ENCODE assay signal across 18 mouse cellular contexts in the genomic region with DNA sequence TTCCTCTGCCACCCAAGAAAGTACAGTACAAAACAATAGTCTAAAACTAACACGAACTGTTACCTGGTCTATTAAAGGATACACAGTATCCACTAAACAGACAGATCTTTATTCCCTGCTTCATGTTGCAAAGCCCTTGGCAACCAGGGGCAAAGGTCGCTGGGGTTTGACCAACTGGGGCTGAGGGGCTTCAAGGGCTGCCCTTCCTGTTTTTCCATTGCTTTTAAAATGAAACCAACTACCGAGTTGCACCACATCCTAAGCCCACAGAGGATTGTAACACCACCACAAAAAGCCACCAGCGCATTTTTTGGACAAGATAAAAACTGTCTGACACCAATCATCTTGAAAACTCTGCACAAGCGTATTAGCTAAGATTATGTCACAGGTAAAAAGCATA.
DNase-seq lines count a peak whose midpoint lies in the region; ATAC-seq lines count a peak whose summit lies in the region.
"Had no signal": no experiment of that assay in that cellular context is flagged by ENCODE, and none has a peak within 500 bp of the region (broad histone marks: within the 10 kb centered on the region; RNA-seq: fewer than 3 reads in every experiment).

No protein-coding gene starts in this region.

- peaks cover 34% of the 10 kb centered on the region for H3K36me3 ChIP-seq in midbrain, embryonic 10.5 days
- 0 out of 2 replicates have a peak, but pooled peaks cover 4% of the 10 kb centered on the region for H3K36me3 ChIP-seq in midbrain, embryonic 14.5 days (ENCODE audit: control insufficient read depth, insufficient read depth, low read length)
- H3K36me3 ChIP-seq: heart, embryonic 12.5 days; hindbrain, embryonic 15.5 days had no signal

- no peak overlapping the region for H3K9ac ChIP-seq in midbrain, embryonic 14.5 days (replicated peaks; ENCODE audit: low read length)
- H3K9ac ChIP-seq: embryonic facial prominence, embryonic 13.5 days; forebrain, embryonic 13.5 days; forebrain, postnatal 0 days; heart, embryonic 12.5 days; hindbrain, embryonic 15.5 days had no signal

- DNase-seq in midbrain, embryonic 10.5 days (ENCODE audit: low spot score), result peak; percentile 33
- DNase-seq in midbrain, embryonic 14.5 days, result no peak
- peak; percentile 54 for DNase-seq in embryo, embryonic 11 days
- no peak for DNase-seq in kidney, postnatal 10 days
- DNase-seq in ovary, adult 18-20 months (ENCODE audit: low spot score), result no peak
- no peak for DNase-seq in cerebellum, postnatal 4 days (ENCODE audit: low spot score in 2 of 2)
- DNase-seq: adrenal gland, adult 2 months; adrenal gland, postnatal 25 days; cerebellum, adult 18-20 months; cerebellum, postnatal 10 days; forebrain, postnatal 0 days; gastrocnemius, postnatal 14 days had no signal

- no peak overlapping the region for H3K27ac ChIP-seq in midbrain, embryonic 10.5 days (replicated peaks)
- H3K27ac ChIP-seq in midbrain, embryonic 14.5 days (replicated peaks; ENCODE audit: low read depth, low read length), result no peak overlapping the region
- H3K27ac ChIP-seq: embryonic facial prominence, embryonic 13.5 days; forebrain, embryonic 13.5 days; hindbrain, embryonic 15.5 days had no signal

- H3K27me3 ChIP-seq in midbrain, embryonic 10.5 days (ENCODE audit: low read depth, poor library complexity, severe bottlenecking), result no peaks in the 10 kb centered on the region
- no peaks in the 10 kb centered on the region for H3K27me3 ChIP-seq in midbrain, embryonic 14.5 days (ENCODE audit: control insufficient read depth, insufficient read depth, low read length)
- H3K27me3 ChIP-seq: embryonic facial prominence, embryonic 13.5 days; heart, embryonic 12.5 days; hindbrain, embryonic 15.5 days had no signal

- 57% methylated on average over 5 of the region's 5 CpGs for WGBS in midbrain, embryonic 10.5 days
- WGBS in midbrain, embryonic 14.5 days, result 62% methylated on average over 5 of the region's 5 CpGs

- no peaks in the 10 kb centered on the region for H3K9me3 ChIP-seq in midbrain, embryonic 10.5 days (replicated peaks)
- no peaks in the 10 kb centered on the region for H3K9me3 ChIP-seq in midbrain, embryonic 14.5 days (ENCODE audit: control insufficient read depth, low read length)
- H3K9me3 ChIP-seq: embryonic facial prominence, embryonic 13.5 days; forebrain, embryonic 13.5 days; heart, embryonic 12.5 days; hindbrain, embryonic 15.5 days had no signal

- H3K4me2 ChIP-seq in midbrain, embryonic 14.5 days (ENCODE audit: low read length), result no peak overlapping the region
- H3K4me2 ChIP-seq: embryonic facial prominence, embryonic 13.5 days; forebrain, embryonic 13.5 days; heart, embryonic 12.5 days; hindbrain, embryonic 15.5 days had no signal

- H3K4me3 ChIP-seq in midbrain, embryonic 10.5 days, result no peak overlapping the region
- H3K4me3 ChIP-seq in midbrain, embryonic 14.5 days (replicated peaks; ENCODE audit: low read depth, low read length), result no peak overlapping the region
- H3K4me3 ChIP-seq: embryonic facial prominence, embryonic 13.5 days; forebrain, embryonic 13.5 days; heart, embryonic 12.5 days; hindbrain, embryonic 15.5 days had no signal

- no peak for ATAC-seq in midbrain, embryonic 14.5 days (ENCODE audit: low FRiP score, low TSS enrichment)
- peak; percentile 75 for ATAC-seq in megakaryocyte, adult 5-6 weeks (ENCODE audit: poor library complexity, severe bottlenecking)
- ATAC-seq: forebrain, embryonic 13.5 days; forebrain, postnatal 0 days; inflammation-experienced regulatory T-cells, adult 6 months had no signal

- H3K4me1 ChIP-seq in midbrain, embryonic 10.5 days, result peaks cover 51% of the 10 kb centered on the region
- H3K4me1 ChIP-seq in midbrain, embryonic 14.5 days (ENCODE audit: control insufficient read depth, insufficient read depth, low read length), result peaks cover 29% of the 10 kb centered on the region
- H3K4me1 ChIP-seq: heart, embryonic 12.5 days had no signal

Comparison
In these comparisons a context has a peak if more than half of its experiments do, and no peak if none do; other contexts are left out.
1. DNase-seq: peak in midbrain, embryonic 10.5 days (single experiment) and embryo, embryonic 11 days (single experiment); none in midbrain, embryonic 14.5 days (single experiment), kidney, postnatal 10 days (single experiment), ovary, adult 18-20 months (single experiment) and cerebellum, postnatal 4 days (0 of 2).